Mouse (Mus musculus) lung, postnatal 36 days (tissue): ENCODE data around the gene Gltpd2.
"Not testable (repeated sequence)": the region's sequence is repeated elsewhere in the genome, so short reads cannot be mapped to it uniquely, and the experiment has no call there.

ENCODE experiments used
- DNase-seq: peaks from one replicate; pipeline ENCODE4 v3.0.0; 2022; ENCODE audit warnings: mixed read lengths

Gltpd2 gene

GRCm38 (mm10) chr11:70518923-70519322 is at the start of gene Gltpd2:
TSS of gene Gltpd2 (plus strand) at chr11:70519196.
- no peak for DNase-seq

GRCm38 (mm10) chr11:70469764-70470163 is 49.2 kb upstream of the Gltpd2 start:
- no peak for DNase-seq

- DNase-seq = no peak
Measured at GRCm38 (mm10) chr11:70472716-70473115, 46.3 kb upstream of the Gltpd2 start.

- DNase-seq = not testable (repeated sequence)
Measured at GRCm38 (mm10) chr11:70473291-70473690, 45.7 kb upstream of the Gltpd2 start.

GRCm38 (mm10) chr11:70474872-70475534 is 44.0 kb upstream of the Gltpd2 start:
- no peak for DNase-seq

- DNase-seq = no peak
Measured at GRCm38 (mm10) chr11:70485498-70485897, 33.5 kb upstream of the Gltpd2 start.

- no peak for DNase-seq
Measured at GRCm38 (mm10) chr11:70487816-70488215, 31.2 kb upstream of the Gltpd2 start.

GRCm38 (mm10) chr11:70489138-70489537 is 29.9 kb upstream of the Gltpd2 start:
- no peak for DNase-seq

GRCm38 (mm10) chr11:70489684-70490083 is 29.3 kb upstream of the Gltpd2 start:
- DNase-seq = peak; percentile 53

- DNase-seq = peak; percentile 82
Measured at GRCm38 (mm10) chr11:70499566-70500475, 19.2 kb upstream of the Gltpd2 start.

GRCm38 (mm10) chr11:70500476-70500812 is 18.6 kb upstream of the Gltpd2 start:
- DNase-seq = no peak

GRCm38 (mm10) chr11:70502018-70502417 is 17.0 kb upstream of the Gltpd2 start:
- DNase-seq = no peak

- DNase-seq = no peak
Measured at GRCm38 (mm10) chr11:70504970-70505369, 14.0 kb upstream of the Gltpd2 start, which contains the start of gene Tm4sf5. TSS of gene Tm4sf5 (plus strand) at chr11:70505244.

GRCm38 (mm10) chr11:70506385-70506784 is 12.6 kb upstream of the Gltpd2 start:
- peak; percentile 90 for DNase-seq

- DNase-seq = no peak
Measured at GRCm38 (mm10) chr11:70506962-70507515, 12.0 kb upstream of the Gltpd2 start.

GRCm38 (mm10) chr11:70509753-70510564 is 9.0 kb upstream of the Gltpd2 start:
- DNase-seq = peak; percentile 56

GRCm38 (mm10) chr11:70511242-70511641 is 7.8 kb upstream of the Gltpd2 start:
- no peak for DNase-seq

GRCm38 (mm10) chr11:70511825-70512224 is 7.2 kb upstream of the Gltpd2 start:
- no peak for DNase-seq

- no peak for DNase-seq
Measured at GRCm38 (mm10) chr11:70512709-70513342, 6.2 kb upstream of the Gltpd2 start.

- DNase-seq = no peak
Measured at GRCm38 (mm10) chr11:70513520-70513919, 5.5 kb upstream of the Gltpd2 start.

- no peak for DNase-seq
Measured at GRCm38 (mm10) chr11:70514288-70514687, 4.7 kb upstream of the Gltpd2 start, which contains the start of gene Vmo1. TSS of gene Vmo1 (minus strand) at chr11:70514616.

GRCm38 (mm10) chr11:70516352-70516751 is 2.6 kb upstream of the Gltpd2 start:
- peak; percentile 73 for DNase-seq
